Mouse (Mus musculus) brown adipose tissue, adult 24 weeks (tissue): ENCODE results near the gene Bag6. TPM values are rescaled to one million over a fixed set of nuclear protein-coding genes. Genes with fewer than 3 reads are reported as not detected.

ENCODE experiments used
- H3K27ac ChIP-seq: fragments of 200-500 bp; replicated peaks from 2 replicates; pipeline ENCODE4 v1.5.1; 2012; ENCODE audit warnings: low read depth, mild to moderate bottlenecking, low read length
- H3K4me1 ChIP-seq: fragments of 200-500 bp; 2 replicates; pipeline ENCODE4 v1.6.1; 2012; ENCODE audit warnings: low read length, mixed read lengths; ENCODE audit not compliant: control insufficient read depth, insufficient read depth, insufficient read length
- H3K4me3 ChIP-seq: fragments of 200-500 bp; 2 replicates; pipeline ENCODE4 v1.5.1; 2012; ENCODE audit warnings: low read depth, mild to moderate bottlenecking, low read length, moderate library complexity; ENCODE audit not compliant: insufficient read depth
- polyA plus RNA-seq: library from polyadenylated mRNA; stranded (reverse); fragments of >200 nt; gene quantifications from 2 replicates; pipeline ENCODE4 v1.2.4, GENCODE M21; 2012; ENCODE audit not compliant: missing spikeins, insufficient read depth, insufficient read length

The Bag6 gene
- polyA plus RNA-seq, 1 experiment = 119 TPM

DNA sequence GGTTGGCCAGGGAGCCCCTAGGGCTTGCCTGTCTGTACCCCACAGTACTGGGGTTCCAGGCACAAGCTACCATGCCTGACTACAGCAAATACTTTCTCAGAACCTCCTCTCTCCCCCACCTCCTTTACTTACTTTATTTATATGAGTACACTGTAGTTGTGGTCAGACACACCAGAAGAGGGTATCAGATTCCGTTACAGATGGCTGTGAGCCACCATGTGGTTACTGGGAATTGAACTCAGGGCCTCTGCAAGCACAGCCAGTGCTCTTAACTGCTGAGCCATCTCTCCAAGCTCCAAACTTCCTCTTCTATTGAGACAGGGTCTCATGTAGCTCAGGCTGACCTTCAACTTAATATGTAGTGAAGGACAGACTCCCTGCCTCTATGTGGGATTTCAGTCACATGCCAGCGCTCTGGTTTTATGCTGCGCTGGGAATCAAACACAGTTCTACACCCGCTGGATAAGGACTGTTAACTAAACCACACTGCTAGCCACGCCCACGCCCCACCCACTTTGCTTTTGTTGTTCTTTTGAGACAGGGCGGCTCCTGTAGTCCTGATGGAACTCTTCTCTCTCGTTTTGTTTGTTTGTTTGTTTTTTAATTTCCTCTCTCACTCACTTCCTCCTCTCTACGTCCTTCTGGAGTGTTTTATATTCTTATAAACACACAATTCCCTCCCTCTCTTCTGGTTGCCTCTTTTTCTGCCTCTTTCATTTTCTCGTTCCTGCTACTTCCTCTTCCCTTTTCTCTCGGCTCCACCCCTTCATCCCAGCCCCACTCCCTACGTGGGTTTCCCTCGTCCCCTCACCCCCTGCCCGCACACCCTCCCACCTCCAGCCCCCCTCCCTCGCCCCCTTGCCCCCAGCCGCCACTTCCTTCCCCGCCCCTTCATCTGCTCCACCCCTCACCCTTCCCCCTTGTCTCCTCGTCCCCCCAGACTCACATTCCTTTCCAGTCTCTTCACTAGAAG is 50.9 kb downstream of the Bag6 start:
- Histone ChIP-seq H3K4me1 (peaks cover 2% of the 10 kb centered on the region; the same call in 1 of the 2 replicates), H3K27ac (peak overlapping the region; percentile 64), H3K4me3 (peak overlapping the region; percentile 49)

DNA sequence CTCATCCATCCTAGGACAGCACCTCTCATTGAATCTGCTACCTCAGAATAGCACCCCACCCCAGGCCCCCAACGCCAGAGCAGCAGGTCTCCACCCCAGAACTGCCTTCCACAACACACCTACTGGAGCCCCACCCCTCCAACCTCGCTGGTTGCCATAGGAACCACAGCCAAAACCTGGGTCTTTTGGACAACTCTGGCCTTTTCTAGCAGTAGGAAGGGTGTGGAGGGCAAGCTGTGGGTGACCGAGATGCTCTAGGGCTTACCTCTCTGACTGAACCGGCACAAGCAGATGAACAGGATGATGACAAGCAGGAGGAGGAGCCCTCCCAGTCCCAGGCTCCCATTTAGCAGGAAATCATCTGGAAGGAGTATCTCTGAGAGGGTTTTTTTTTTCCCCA is 51.7 kb downstream of the Bag6 start:
- H3K4me1 ChIP-seq = peaks cover 2% of the 10 kb centered on the region; the same call in 1 of the 2 replicates
- peak overlapping the region; percentile 45 for H3K4me3 ChIP-seq
- H3K27ac ChIP-seq = peak overlapping the region; percentile 63

DNA sequence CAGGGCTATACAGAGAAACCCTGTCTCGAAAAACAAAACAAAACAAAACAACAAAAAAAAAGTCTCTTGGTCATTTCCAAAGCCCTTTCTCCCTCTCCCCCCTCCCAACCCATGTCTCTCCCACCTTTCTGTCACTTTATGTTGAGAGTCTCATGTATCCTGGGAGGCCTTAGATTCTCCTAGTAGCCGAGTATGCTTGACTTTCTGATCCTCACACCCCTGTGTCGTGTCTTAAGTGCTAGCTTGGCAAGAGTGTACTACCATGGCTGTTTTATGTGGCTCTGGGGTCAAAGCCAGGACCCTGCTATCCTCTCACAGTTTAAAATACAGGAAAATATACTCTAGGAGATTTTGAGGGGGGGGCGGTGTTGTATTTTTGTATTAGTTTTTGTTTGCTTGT is 52.4 kb downstream of the Bag6 start:
- peaks cover 2% of the 10 kb centered on the region; the same call in 1 of the 2 replicates for H3K4me1 ChIP-seq
- peak overlapping the region; percentile 56; the same call in 1 of the 2 replicates for H3K27ac ChIP-seq
- H3K4me3 ChIP-seq = no peak overlapping the region

DNA sequence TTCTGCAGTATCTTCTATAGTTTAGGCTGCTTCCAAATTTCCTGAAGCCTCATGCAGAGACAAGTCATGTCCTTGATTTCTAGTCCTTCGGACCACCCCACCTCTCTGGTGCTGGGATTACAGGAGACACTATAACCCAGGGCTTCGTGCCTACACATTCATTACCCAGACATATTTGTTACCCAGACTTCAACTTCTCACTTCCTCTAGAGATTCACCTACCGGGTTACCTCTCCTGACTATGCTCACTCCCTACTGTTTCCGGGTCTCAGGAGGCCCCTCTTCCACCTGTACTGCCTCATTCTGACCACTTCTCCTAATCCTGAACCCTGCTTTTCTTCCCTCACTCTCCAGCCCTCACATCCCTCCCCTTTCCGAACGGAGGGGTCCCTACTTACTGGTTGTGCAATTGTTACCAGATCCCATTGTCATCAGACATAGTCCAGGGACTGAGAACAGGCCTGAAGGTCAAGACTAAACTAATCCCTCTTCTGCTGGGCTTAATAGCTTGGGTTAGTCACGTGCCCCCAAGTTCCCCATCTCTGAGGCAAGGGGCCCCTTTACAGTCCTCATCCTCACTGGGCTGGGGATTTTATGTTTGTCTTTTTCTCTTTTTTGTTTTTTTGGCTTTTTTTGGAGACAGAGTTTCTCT is 53.1 kb downstream of the Bag6 start, which contains the start of gene Lst1:
Gene Lst1, minus strand, starts transcription at position 481 of the 652 bp plus-strand sequence.
- Histone ChIP-seq H3K27ac (peak within 1 kb of the TSS; percentile 82), H3K4me3 (peak within 1 kb of the TSS; percentile 47), H3K4me1 (peaks cover 2% of the 10 kb centered on the region; the same call in 1 of the 2 replicates)

DNA sequence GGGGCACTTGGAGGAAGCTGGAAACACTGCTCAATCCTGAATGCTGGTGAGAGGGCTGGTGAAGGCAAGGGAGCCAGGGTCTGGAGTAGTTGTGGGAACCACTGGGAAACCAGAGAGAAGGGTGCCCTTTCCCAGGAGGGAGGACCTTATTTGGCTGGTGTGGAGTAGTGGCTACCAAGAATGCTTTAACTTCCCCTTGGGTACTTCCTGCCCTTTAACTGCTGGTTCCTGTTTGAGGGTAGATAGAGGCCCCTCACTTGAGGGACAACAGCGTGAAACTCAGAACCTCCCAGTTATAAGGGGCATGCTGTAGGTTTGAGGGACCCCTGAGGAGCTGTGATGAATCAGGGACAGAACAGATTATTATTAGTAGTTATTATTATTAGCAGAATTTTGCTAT is 54.2 kb downstream of the Bag6 start:
- Histone ChIP-seq H3K4me3 (no peak overlapping the region), H3K27ac (peak overlapping the region; percentile 39; the same call in 1 of the 2 replicates), H3K4me1 (peaks cover 2% of the 10 kb centered on the region; the same call in 1 of the 2 replicates)

DNA sequence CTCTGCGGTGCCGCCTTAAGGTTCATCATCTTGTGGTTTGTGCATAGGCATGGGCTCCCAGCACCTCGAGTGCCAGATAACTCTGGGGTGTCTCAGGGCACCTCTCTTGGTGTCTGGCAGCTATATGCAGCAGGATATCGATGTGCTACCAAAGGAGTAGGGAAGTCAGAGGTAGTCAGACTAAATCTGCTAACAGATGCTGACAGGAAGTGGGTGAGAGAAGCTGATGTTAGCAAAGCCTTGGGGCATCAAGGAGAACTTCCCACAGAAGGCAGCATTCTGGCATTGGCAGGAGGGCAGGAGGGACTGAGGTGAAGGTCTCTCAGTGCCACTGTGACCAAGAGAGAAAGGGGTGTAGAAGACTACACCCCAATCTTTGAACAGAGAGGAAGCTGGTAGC is 55.1 kb downstream of the Bag6 start:
- Histone ChIP-seq H3K4me3 (no peak overlapping the region), H3K4me1 (peaks cover 2% of the 10 kb centered on the region; the same call in 1 of the 2 replicates), H3K27ac (peak overlapping the region; percentile 39; the same call in 1 of the 2 replicates)

DNA sequence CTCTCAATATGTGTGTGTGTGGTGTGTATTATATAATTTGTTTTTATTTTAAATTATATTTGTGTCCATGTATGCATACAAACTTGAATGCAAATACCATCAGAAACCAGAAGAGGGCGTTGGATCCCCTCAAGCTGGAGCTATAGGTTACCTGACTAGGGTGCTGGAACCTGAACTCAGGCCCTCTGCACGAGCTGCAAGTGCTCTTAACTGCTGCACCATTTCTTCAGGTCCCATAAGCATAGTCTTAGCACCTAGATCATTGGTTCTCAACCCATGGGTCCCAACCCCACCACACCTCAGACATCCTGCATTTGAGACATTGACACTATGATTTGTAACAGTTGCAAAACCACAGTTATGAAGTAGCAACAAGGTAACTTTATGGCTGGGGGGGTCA is 56.7 kb downstream of the Bag6 start:
- no peak overlapping the region for H3K4me3 ChIP-seq
- no peak overlapping the region for H3K27ac ChIP-seq
- H3K4me1 ChIP-seq = no peaks in the 10 kb centered on the region; the same call in 1 of the 2 replicates

DNA sequence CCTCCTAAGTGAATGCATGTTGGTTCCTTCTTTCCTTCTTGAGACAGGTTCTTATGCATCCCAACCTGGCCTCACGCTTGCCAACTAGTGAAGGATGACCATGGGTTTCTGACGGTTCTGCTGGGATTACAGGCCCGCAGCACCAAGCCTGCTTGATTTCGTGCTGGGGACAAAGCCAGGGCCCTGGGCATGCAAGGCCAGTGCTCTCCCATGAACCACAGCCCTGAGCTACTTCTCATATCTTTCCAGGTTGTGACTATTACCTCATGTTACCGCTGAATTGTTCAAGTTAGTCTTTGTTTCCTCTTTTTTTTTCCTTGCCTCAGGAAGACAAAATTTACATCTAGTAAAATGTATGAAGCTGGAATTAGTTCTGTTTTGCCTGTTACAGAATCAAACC is 57.9 kb downstream of the Bag6 start:
- no peak overlapping the region for H3K4me3 ChIP-seq
- H3K4me1 ChIP-seq = no peaks in the 10 kb centered on the region; the same call in 1 of the 2 replicates
- H3K27ac ChIP-seq = no peak overlapping the region

DNA sequence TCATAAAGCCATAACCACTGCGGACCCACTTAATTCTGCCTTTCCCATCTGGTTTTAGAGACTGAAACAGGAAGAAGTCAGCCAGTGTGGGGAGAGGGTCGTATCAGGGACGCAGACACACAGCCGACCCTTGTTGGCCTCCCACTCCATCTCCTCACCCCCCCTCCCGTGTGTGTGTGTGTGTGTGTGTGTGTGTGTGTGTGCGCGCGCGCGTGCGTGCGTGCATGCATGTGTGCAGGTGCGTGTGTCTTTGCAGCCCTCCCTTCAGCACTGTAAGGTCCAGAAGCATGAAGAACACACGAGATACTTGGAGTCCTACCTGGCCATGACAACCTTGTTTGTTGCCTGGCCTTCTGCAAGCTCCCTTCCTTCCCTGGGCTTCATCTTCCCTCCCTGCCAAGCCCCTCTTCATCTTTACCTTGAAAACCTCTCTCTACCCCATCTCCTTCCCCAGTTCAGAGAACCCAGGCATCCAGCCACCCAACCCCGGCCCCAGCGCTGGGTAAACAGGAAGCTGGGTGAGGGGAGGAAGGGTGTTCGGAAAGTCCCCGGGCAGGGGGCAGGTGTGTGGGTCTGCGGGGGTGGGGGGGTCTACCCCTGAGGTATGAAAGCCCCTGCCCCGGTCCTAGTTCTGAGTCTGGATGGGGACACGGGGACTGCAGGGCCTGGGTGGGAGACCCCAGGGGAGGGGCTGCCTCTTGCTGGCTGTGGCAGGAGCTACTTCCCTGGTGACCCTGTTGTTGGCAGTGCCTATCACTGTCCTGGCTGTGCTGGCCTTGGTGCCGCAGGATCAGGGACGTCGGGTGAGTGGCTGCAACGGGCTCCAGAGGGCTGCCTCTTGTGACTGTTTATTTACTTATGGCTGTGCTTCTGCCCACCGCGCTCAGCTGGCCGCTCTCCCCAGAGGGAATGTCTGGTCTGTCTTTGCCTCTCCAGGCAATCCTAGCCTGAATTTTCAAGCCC is 59.2 kb downstream of the Bag6 start, which contains the start of gene Ltb:
Gene Ltb, plus strand, starts transcription at position 559 of the 963 bp plus-strand sequence.
- Histone ChIP-seq H3K4me1 (peaks cover 3% of the 10 kb centered on the region), H3K4me3 (peak within 1 kb of the TSS; percentile 76), H3K27ac (no peak within 1 kb of the TSS)

DNA sequence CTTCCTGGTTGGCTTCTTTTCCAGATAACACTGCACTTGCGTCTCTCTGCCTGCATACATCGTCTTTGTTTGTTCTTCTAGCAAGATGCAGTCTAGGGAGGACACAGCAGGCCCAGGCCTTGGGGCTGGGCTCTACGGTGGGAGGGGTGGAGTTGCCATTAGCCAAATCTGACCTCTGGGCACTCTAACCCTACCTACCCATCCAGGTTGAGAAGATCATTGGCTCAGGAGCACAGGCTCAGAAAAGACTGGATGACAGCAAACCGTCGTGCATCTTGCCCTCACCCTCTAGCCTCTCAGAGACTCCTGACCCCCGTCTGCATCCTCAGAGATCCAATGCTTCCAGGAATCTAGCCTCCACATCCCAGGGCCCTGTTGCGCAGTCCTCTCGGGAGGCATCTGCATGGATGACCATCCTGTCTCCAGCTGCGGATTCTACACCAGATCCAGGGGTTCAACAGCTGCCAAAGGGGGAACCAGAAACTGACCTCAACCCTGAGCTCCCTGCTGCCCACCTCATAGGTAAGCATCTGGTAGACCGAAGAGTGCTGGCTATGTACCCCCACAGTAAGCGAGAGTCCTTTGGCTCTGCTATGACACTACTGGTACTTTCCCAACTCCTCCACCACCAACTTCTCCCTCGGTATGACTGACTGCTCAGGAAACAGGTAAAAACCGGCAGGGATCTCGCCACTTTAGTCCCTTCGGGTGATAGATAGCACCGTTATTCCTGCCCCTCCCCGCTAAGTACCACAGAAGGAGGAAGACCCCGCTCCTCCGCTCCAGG is 60.1 kb downstream of the Bag6 start:
- peaks cover 3% of the 10 kb centered on the region for H3K4me1 ChIP-seq
- no peak overlapping the region for H3K27ac ChIP-seq
- H3K4me3 ChIP-seq = peak overlapping the region; percentile 76

DNA sequence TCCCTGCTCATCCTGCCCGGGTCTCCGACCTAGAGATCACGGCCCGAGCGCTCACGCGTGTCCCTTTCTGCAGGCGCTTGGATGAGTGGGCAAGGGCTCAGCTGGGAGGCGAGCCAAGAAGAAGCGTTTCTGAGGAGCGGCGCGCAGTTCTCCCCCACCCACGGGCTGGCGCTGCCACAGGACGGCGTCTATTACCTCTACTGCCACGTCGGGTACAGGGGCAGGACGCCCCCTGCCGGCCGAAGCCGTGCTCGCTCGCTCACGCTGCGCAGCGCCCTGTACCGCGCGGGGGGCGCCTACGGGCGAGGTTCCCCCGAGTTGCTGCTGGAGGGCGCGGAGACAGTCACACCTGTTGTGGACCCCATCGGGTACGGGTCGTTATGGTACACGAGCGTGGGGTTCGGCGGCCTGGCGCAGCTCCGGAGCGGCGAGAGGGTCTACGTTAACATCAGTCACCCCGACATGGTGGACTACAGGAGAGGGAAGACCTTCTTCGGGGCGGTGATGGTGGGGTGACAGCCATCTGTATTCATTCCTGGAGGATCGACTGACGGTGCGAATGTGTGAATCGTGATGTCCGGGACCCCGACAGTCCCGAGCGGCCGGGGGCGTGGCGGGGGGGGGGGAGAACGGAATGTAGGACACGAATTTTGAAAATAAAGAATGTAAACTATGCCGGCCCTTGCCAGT is 60.8 kb downstream of the Bag6 start:
- Histone ChIP-seq H3K4me3 (peak overlapping the region; percentile 76), H3K4me1 (peaks cover 5% of the 10 kb centered on the region), H3K27ac (peak overlapping the region; percentile 33; the same call in 1 of the 2 replicates)

DNA sequence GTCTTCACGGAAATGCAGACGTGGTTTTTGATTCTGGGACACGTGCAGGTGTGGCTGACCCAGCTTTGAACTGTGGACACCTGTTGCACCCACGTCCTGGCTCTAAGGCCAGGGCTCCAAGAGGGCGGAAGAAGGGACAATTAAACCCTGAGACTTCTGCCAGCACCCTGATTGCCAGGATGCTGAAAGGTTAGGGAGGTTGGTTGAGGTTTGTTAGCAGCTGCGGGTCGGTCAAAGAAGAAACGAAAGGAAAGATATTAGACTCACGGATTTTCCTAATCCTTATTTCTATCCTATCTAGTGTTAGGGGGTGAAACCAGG is 61.3 kb downstream of the Bag6 start:
- peak overlapping the region; percentile 76 for H3K4me3 ChIP-seq
- H3K27ac ChIP-seq = no peak overlapping the region
- peaks cover 6% of the 10 kb centered on the region for H3K4me1 ChIP-seq
